Mouse (Mus musculus): ENCODE data around the gene Slc10a3. TPM values are rescaled to one million over a fixed set of nuclear protein-coding genes. Genes with fewer than 3 reads are reported as not detected.
A peak's percentile ranks its signal among the peaks of the same experiment; 100 is the strongest.
"Not testable (repeated sequence)": the region's sequence is repeated elsewhere in the genome, so short reads cannot be mapped to it uniquely, and the experiment has no call there.

The Slc10a3 gene
- polyA plus RNA-seq, 1 experiment: 20.9 TPM

GRCm38 (mm10) chrX:74384451-74384850 is 11.3 kb upstream of the Slc10a3 start:
- 88% methylated on average over 2 of the region's 2 CpGs for WGBS

DNA sequence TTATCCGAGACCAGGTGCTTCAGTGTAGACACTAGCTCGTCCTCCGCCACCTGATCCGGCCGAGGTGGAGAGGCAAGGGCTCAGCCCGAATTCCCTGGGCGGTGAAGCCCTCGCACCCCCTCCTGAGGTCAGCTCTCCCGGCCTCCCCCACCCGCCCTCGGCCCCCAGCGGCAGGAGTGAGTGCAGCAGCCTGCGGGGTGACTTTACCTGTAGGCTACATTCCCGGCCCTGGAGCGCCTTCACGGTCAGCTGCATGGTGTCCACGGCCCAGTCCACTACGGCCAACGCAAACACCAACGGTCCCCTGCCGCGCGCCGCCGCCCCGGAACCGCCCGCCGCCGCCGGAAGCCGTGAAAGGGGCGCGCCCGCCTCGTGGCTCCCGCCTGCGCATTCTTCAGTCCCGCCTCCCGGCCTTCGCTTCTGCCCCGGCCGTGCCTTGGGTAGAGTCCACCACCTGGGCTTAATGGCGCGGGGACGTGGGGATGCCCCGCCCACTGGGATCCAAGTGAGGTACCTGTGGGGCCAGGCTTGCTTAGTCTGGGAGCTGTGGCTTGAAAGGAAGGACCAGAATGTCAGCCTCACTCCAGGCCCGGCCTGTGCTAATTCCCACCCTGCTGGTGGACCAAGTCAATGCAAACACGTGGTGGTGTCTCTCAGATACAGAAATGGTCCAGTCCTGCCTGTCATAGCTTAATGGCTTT is 4.8 kb downstream of the Slc10a3 start:
- peak overlapping the region; percentile 67 for H3K27ac ChIP-seq (ENCODE audit: insufficient read depth, low read depth, low read length)
- H3K4me3 ChIP-seq (ENCODE audit: low read depth, low read length): peak overlapping the region; percentile 94
- H3K36me3 ChIP-seq (ENCODE audit: control insufficient read depth, insufficient read depth, low read length): peaks cover 5% of the 10 kb centered on the region
- TF ChIP-seq CTCF (IDR thresholded peaks at IDR 0.05; ENCODE audit: extremely low read depth, insufficient read length, insufficient replicate concordance, low read depth, low read length): no peak
- TF ChIP-seq POLR2A (IDR thresholded peaks at IDR 0.05; ENCODE audit: low read depth, low read length): 0 out of 2 replicates have a peak, but pooled peaks have one; percentile 32
- peaks cover 11% of the 10 kb centered on the region for H3K4me1 ChIP-seq (ENCODE audit: control insufficient read depth, insufficient read depth, insufficient read length, low read length)
- 7% methylated on average over 47 of the region's 49 CpGs for WGBS
- H3K27me3 ChIP-seq (ENCODE audit: control insufficient read depth, insufficient read depth, low read length): no peaks in the 10 kb centered on the region

More at GRCm38 (mm10) chrX:74384451-74384850, 11.3 kb upstream of the Slc10a3 start:
- TF ChIP-seq POLR2A (IDR thresholded peaks at IDR 0.05; ENCODE audit: low read depth, low read length) (no peak), CTCF (IDR thresholded peaks at IDR 0.05; ENCODE audit: extremely low read depth, insufficient read length, insufficient replicate concordance, low read depth, low read length) (no peak)
- no peaks in the 10 kb centered on the region for H3K27me3 ChIP-seq (ENCODE audit: control insufficient read depth, insufficient read depth, low read length)
- H3K36me3 ChIP-seq (ENCODE audit: control insufficient read depth, insufficient read depth, low read length): peaks cover 7% of the 10 kb centered on the region; the same call in 1 of the 2 replicates
- H3K27ac ChIP-seq (ENCODE audit: insufficient read depth, low read depth, low read length): no peak overlapping the region
- H3K4me1 ChIP-seq (ENCODE audit: control insufficient read depth, insufficient read depth, insufficient read length, low read length): 0 out of 2 replicates have a peak, but pooled peaks cover 2% of the 10 kb centered on the region
- H3K4me3 ChIP-seq (ENCODE audit: low read depth, low read length): no peak overlapping the region

DNA sequence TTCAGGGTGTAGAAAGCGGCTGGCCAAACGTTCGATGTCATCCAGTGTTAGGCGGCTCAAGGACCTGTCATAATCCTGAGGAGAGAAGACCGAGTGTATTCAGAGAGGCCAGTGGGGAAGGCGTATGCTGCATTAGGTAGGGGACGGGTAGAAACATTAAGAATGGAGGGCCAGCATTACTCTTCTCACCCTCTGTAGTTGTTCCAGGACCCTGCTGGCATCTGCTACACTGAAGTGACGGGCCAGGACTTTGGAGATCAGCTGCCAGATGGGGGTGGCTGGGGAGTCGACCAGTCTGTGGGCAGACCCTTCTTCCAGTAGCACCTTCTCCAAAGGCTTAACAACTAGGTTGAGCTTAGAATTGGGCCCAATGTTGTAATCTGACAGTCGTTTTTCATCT is 5.6 kb downstream of the Slc10a3 start:
- peaks cover 5% of the 10 kb centered on the region for H3K36me3 ChIP-seq (ENCODE audit: control insufficient read depth, insufficient read depth, low read length)
- H3K27me3 ChIP-seq (ENCODE audit: control insufficient read depth, insufficient read depth, low read length): no peaks in the 10 kb centered on the region
- no peak overlapping the region for H3K27ac ChIP-seq (ENCODE audit: insufficient read depth, low read depth, low read length)
- H3K4me1 ChIP-seq (ENCODE audit: control insufficient read depth, insufficient read depth, insufficient read length, low read length): peaks cover 11% of the 10 kb centered on the region
- TF ChIP-seq POLR2A (IDR thresholded peaks at IDR 0.05; ENCODE audit: low read depth, low read length): no peak
- TF ChIP-seq CTCF (IDR thresholded peaks at IDR 0.05; ENCODE audit: extremely low read depth, insufficient read length, insufficient replicate concordance, low read depth, low read length): no peak
- H3K4me3 ChIP-seq (ENCODE audit: low read depth, low read length): peak overlapping the region; percentile 94
- WGBS: 42% methylated on average over 10 of the region's 10 CpGs

GRCm38 (mm10) chrX:74359171-74359570 is 14.0 kb downstream of the Slc10a3 start:
- H3K27ac ChIP-seq (ENCODE audit: insufficient read depth, low read depth, low read length): no peak overlapping the region
- 28% methylated on average over 11 of the region's 11 CpGs for WGBS
- H3K27me3 ChIP-seq (ENCODE audit: control insufficient read depth, insufficient read depth, low read length): no peaks in the 10 kb centered on the region
- H3K4me3 ChIP-seq (ENCODE audit: low read depth, low read length): no peak overlapping the region
- TF ChIP-seq CTCF (IDR thresholded peaks at IDR 0.05; ENCODE audit: extremely low read depth, insufficient read length, insufficient replicate concordance, low read depth, low read length): no peak
- no peak for TF ChIP-seq POLR2A (IDR thresholded peaks at IDR 0.05; ENCODE audit: low read depth, low read length)
- H3K36me3 ChIP-seq (ENCODE audit: control insufficient read depth, insufficient read depth, low read length): no peaks in the 10 kb centered on the region
- H3K4me1 ChIP-seq (ENCODE audit: control insufficient read depth, insufficient read depth, insufficient read length, low read length): no peaks in the 10 kb centered on the region

DNA sequence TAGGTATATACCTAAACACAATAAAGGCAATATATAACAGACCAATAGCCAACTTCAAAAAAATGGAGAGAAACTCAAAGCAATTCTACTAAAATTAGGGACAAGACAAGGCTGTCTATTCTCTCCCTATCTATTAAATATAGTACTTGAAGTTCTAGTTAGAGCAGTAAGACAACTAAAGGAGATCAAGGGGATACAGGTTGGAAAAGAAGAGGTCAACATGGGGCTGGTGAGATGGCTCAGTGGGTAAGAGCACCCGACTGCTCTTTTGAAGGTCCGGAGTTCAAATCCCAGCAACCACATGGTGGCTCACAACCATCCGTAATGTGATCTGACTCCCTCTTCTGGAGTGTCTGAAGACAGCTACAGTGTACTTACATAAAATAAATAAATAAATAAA is 16.1 kb downstream of the Slc10a3 start:
- not testable (repeated sequence) for H3K27me3 ChIP-seq (ENCODE audit: control insufficient read depth, insufficient read depth, low read length); H3K4me3 ChIP-seq (ENCODE audit: low read depth, low read length); H3K27ac ChIP-seq (ENCODE audit: insufficient read depth, low read depth, low read length); H3K4me1 ChIP-seq (ENCODE audit: control insufficient read depth, insufficient read depth, insufficient read length, low read length); H3K36me3 ChIP-seq (ENCODE audit: control insufficient read depth, insufficient read depth, low read length)
- 94% methylated on average over 3 of the region's 3 CpGs for WGBS

DNA sequence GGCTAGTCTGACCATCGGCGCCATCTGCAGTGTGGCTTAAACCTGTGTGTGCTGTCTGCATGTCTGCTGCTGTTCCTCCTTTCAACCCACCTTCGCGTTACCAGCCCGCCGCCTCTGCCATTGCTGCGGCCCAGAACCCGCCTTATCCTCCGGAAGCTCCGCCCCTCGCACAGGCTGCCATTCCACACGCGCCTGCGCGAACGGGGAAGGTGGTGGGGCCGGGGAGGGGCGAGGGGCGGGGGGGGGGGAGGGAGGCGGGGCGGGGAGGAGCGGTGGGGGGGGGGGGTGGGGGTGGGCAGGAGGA is 19.7 kb downstream of the Slc10a3 start, which contains the start of gene Lage3:
Lage3 (minus strand) TSS at position 152 of the 304 bp plus-strand sequence.
- Histone ChIP-seq H3K4me3 (ENCODE audit: low read depth, low read length) (peak within 1 kb of the TSS; percentile 86), H3K4me1 (ENCODE audit: control insufficient read depth, insufficient read depth, insufficient read length, low read length) (no peaks in the 10 kb centered on the region), H3K27ac (ENCODE audit: insufficient read depth, low read depth, low read length) (no peak within 1 kb of the TSS), H3K27me3 (ENCODE audit: control insufficient read depth, insufficient read depth, low read length) (no peaks in the 10 kb centered on the region), H3K36me3 (ENCODE audit: control insufficient read depth, insufficient read depth, low read length) (no peaks in the 10 kb centered on the region)
- no peak for TF ChIP-seq CTCF (IDR thresholded peaks at IDR 0.05; ENCODE audit: extremely low read depth, insufficient read length, insufficient replicate concordance, low read depth, low read length)
- TF ChIP-seq POLR2A (IDR thresholded peaks at IDR 0.05; ENCODE audit: low read depth, low read length): no peak
- WGBS: 15% methylated on average over 15 of the region's 22 CpGs

DNA sequence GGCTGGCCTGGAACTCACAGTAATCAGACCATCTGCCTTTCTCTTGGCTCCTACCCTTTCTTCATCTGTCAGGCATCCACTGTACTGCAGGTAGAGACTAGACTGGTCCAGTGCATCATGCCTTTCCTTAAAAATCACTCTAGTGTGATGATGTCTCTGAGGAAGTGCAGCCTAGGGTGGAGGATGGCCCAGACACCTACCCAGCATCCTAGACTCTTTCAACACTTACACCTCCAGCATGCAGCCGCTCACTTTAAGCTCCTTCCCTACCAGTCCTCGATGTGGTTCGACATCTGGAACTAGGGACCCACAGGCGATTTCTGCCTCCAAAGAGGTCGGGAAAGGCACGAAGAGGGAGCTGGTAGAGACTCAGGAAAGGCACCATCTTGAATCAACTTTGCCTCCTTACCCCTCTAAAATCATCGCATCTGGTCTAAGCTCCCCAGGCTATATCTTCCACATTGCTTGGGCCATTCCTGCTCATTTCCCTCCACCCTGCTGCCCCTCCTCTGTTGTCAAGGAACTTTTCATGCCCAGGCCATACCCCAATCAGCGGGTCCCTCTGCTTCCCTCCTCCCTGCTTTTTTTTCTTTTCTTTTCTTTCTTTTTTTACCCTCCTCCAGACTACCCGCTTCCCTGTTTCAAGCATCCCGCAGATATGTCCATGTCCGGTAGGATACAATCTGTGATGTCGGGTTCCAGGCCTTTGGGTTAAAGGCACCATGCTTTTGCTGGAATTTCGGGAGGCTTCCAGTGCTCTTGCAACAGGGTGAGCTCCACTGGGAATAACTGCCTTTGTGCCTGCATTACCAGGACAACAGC is 20.3 kb downstream of the Slc10a3 start:
- no peaks in the 10 kb centered on the region for H3K4me1 ChIP-seq (ENCODE audit: control insufficient read depth, insufficient read depth, insufficient read length, low read length)
- H3K36me3 ChIP-seq (ENCODE audit: control insufficient read depth, insufficient read depth, low read length): no peaks in the 10 kb centered on the region
- 22% methylated on average over 13 of the region's 13 CpGs for WGBS
- TF ChIP-seq POLR2A (IDR thresholded peaks at IDR 0.05; ENCODE audit: low read depth, low read length) (no peak), CTCF (IDR thresholded peaks at IDR 0.05; ENCODE audit: extremely low read depth, insufficient read length, insufficient replicate concordance, low read depth, low read length) (no peak)
- H3K27ac ChIP-seq (ENCODE audit: insufficient read depth, low read depth, low read length): no peak overlapping the region
- H3K27me3 ChIP-seq (ENCODE audit: control insufficient read depth, insufficient read depth, low read length): no peaks in the 10 kb centered on the region
- H3K4me3 ChIP-seq (ENCODE audit: low read depth, low read length): peak overlapping the region; percentile 86

All from small intestine, adult 2 months (tissue).